Mouse (Mus musculus): ENCODE results near the gene Insl3. TPM values are rescaled to one million over a fixed set of nuclear protein-coding genes. Genes with fewer than 3 reads are reported as not detected.

The Insl3 gene
- total RNA-seq, 4 experiments from 2014 or later: 2.2 to 4.6 (median 2.5) TPM

Other genes with a start within 250 kb of the Insl3 start
- gene Abhd8, start 225.6 kb upstream of the Insl3 start, total RNA-seq (2022): 10 to 100 TPM; 21.4 to 29.6 (median 24.8) TPM
- 100 to 1,000 TPM; 114 to 128 (median 119) TPM for gene Mrpl34, start 224.3 kb upstream of the Insl3 start, total RNA-seq (2022)
- gene Dda1, start 220.0 kb upstream of the Insl3 start, total RNA-seq (2022): 10 to 100 TPM; 31.0 to 37.7 (median 33.8) TPM
- 10 to 100 TPM; 14.1 to 17.3 (median 16.1) TPM for gene Ano8, start 203.3 kb upstream of the Insl3 start, total RNA-seq (2022)
- gene Gtpbp3, start 201.1 kb upstream of the Insl3 start, total RNA-seq (2022): 10 to 100 TPM; 17.5 to 22.2 (median 19.0) TPM
- gene Plvap, start 177.5 kb upstream of the Insl3 start, total RNA-seq (2022): 10 to 100 TPM; 23.8 to 29.1 (median 27.0) TPM
- gene Ccdc194, start 163.5 kb upstream of the Insl3 start, total RNA-seq (2022): not detected
- 10 to 100 TPM; 13.5 to 18.7 (median 14.2) TPM for gene Bst2, start 151.8 kb upstream of the Insl3 start, total RNA-seq (2022)
- gene Mvb12a, start 146.3 kb upstream of the Insl3 start, total RNA-seq (2022): 10 to 100 TPM; 28.8 to 31.5 (median 29.1) TPM
- gene Tmem221, start 130.3 kb upstream of the Insl3 start, total RNA-seq (2022): under 1 TPM in 2 of 4 experiments, not detected in 2; 0.16 to 0.25 TPM
- gene Nxnl1, start 122.6 kb upstream of the Insl3 start, total RNA-seq (2022): under 1 TPM in 2 of 4 experiments, not detected in 2; 0.14 to 0.19 TPM
- gene Slc27a1, start 120.3 kb upstream of the Insl3 start, total RNA-seq (2022): 100 to 1,000 TPM; 192 to 237 (median 204) TPM
- gene Pgls, start 97.0 kb upstream of the Insl3 start, total RNA-seq (2022): 10 to 100 TPM; 57.7 to 65.1 (median 62.6) TPM
- gene Fam129c, start 91.6 kb upstream of the Insl3 start, total RNA-seq (2022): 1 to 10 TPM; 1.1 to 1.4 (median 1.2) TPM
- gene Colgalt1, start 78.2 kb upstream of the Insl3 start, total RNA-seq (2022): 10 to 100 TPM; 38.4 to 41.5 (median 39.9) TPM
- gene Unc13a, start 17.5 kb upstream of the Insl3 start, total RNA-seq (2022): 1 to 10 TPM in 1 of 4 experiments, under 1 TPM in 3; 0.49 to 1.4 (median 0.57) TPM
- gene Jak3, start 12.9 kb upstream of the Insl3 start, total RNA-seq (2022): 10 to 100 TPM in 1 of 4 experiments, 1 to 10 TPM in 3; 6.4 to 10.3 (median 7.6) TPM
- gene B3gnt3, start 12.6 kb downstream of the Insl3 start, total RNA-seq (2022): 1 to 10 TPM; 4.0 to 6.9 (median 5.3) TPM
- gene Fcho1, start 36.5 kb downstream of the Insl3 start, total RNA-seq (2022): 1 to 10 TPM in 1 of 4 experiments, under 1 TPM in 3; 0.14 to 1.5 (median 0.68) TPM
- gene Zfp709, start 192.8 kb downstream of the Insl3 start, total RNA-seq (2022): 1 to 10 TPM; 5.0 to 8.7 (median 5.8) TPM
- 1 to 10 TPM; 2.7 to 3.3 (median 3.0) TPM for gene Zfp882, start 219.4 kb downstream of the Insl3 start, total RNA-seq (2022)
- 10 to 100 TPM; 22.4 to 27.8 (median 22.9) TPM for gene Zfp617, start 219.4 kb downstream of the Insl3 start, total RNA-seq (2022)

Data from heart, adult 8-10 months (tissue).